Mouse (Mus musculus) erythroblast, adult 5-6 weeks (primary cell): ENCODE data around the gene Tmem262. TPM values are rescaled to one million over a fixed set of nuclear protein-coding genes. Genes with fewer than 3 reads are reported as not detected.

Source experiments
- ATAC-seq: replicated peaks from 2 replicates; pipeline ENCODE4 v1.8.0; 2016; ENCODE audit warnings: moderate number of reproducible peaks, mild to moderate bottlenecking, moderate TSS enrichment, inconsistent platforms; ENCODE audit not compliant: poor library complexity, low FRiP score, severe bottlenecking
- total RNA-seq, 2 experiments: library from RNA; stranded (forward) in 1 of 2; stranded (reverse) in 1 of 2; fragments of 150-400 nt in 1 of 2; fragments of 200-764, 138-1000 nt in 1 of 2; gene quantifications; 2 replicates each; pipeline versions ENCODE4 v1.2.3 to v1.2.4; 2015 to 2017; ENCODE audit warnings: low replicate concordance in 2 of 2

Tmem262 gene
- total RNA-seq, 2 experiments from 2014 or later = not detected

DNA sequence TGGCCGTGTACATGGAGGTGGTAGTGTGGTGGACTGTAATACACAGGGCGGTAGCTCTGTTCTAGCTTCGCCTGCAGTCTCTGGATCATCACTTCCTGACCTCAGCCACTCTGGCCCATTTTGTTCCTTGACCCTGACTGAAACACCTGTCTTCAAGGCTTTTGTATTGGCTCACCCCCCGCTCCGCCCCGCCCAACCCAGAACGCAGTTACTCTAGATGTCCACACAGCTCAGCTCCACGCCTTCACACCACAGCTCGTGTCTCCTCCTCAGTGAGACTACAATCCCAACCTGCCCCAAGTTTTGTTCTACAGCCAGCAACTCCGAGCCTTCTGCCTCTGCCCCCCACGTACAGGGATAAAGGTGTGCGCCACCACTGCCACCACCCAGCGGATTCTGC, 9.0 kb downstream of the Tmem262 start:
- ATAC-seq = no peak

DNA sequence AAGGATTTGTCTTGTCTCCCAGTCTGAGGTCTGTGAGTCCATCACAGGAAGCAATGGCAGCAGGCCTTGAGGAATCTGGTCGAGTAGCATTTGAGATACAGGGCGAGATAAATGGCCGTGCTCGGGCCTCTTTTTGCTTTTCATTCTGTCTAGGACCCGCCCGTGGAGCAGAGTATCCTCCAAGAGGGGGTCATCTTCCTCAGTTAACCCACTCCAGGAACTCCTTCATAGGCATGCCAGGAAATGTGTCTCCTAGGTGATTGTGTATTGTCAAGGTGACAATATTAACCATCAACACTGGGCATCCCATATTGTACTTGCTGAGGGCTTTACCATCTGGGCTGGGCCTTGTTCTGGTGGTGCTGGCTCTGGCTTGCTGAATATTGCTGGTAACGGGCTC, 14.3 kb downstream of the Tmem262 start, which contains the start of gene AC131692.1:
Gene AC131692.1 (plus strand): TSS at position 301 of the 400 bp plus-strand sequence.
- ATAC-seq = no peak

DNA sequence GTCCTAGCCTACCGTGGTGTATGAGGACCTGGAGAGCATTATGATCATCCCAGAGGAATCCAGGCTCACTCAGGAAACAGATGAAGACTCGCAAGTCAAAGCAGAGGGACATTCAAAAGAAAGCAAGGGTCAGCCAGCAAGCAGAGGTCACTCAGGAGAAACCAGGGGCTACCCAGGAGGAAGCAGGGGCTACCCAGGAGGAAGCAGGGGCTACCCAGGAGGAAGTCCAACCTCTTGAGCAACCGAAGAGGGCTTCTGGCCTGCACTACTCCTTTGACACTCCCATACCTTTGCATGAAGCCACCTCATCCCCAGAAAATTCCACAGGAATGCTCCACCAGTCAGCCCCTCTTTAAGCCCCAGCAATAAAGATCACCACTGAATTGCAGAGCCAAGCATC, 18.0 kb downstream of the Tmem262 start:
- no peak for ATAC-seq

DNA sequence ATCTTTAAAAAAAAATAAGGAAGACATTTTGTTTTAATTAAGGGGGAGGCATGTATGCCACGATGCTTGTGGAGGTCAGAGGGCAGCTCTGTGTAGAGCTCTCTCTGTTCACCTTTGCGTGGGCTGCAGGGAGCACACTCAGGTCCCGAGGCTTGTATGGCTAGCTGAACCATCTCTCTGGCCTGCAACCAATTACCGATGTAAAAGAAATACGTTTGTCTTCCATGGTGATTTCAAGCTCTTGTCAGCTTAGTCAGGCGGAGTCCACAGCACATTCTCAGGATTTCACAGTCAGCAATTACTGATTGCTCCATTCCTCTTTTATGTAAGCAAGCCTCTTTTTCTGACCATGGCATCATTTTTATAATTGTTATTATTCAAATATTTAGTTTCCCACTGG, 21.4 kb downstream of the Tmem262 start:
- no peak for ATAC-seq

DNA sequence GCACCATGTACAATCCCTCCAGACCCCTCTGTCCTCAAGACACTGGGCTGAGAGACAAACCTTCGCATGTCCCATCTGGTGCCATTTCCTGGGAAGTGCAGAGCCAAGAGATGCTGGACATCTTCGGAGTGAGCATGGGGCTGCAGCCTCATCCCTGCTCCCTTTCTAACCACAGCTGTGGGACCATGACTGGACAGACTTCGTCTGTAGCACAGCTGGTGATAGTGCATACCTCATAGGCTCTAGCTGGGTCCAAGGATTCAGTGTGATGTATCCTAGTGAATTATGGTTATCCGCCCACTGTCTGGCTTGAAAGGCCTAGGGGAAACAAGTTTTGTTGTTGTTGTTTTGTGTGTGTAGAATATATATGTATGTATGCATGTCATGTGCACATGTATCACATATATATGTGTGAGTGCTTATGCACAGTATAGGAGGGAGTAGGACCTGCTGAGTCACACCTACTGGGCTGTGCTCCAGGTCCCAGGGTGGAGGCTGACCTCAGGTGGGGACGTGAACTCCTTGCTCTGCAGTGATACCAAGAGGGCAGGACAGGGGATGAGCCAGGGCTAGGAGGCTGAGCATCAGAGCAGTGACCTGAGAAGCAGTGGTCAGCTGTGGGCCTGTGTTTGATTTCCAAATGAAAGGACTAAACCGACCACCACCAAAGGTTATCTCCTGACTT, 22.5 kb downstream of the Tmem262 start:
- ATAC-seq = peak; percentile 93

DNA sequence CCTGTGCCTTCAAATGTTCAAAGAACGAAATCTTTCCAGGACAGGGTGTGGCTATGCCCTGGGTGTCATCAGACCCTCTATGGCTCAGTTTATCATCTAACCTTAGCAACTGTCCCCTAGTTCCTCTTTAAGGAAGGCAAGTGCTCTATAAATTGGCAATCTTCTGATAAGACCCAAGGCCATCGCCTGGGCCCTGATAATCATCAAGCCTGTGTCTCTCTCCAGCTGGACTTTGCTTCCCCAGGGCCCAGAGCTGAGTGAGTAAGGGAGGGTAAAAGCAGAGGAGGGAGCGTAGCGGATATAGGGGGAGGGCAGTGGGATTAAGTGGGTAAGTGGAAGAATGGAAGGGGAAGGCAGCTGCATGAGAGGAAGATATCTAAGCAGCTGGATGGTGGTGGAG, 24.6 kb downstream of the Tmem262 start:
- no peak for ATAC-seq

DNA sequence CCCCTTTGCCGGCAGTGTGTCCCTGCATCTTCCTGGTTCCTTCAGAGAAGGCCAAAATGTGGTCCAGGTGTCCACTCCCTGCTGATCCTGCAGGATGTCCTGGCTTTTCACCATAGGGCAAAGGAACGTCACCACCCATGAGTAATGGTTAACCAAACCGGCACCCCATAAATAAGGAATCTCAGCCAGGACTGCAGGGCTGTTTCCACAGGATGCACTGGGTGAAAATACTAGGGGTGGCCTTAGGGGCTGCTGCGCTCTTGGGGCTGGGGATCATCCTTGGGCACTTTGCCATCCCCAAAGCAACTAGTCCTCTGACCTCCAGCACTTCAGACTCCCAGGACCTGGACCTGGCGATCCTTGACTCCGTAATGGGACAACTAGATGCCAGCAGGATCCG, 25.8 kb downstream of the Tmem262 start, which contains the start of gene Naaladl1:
Gene Naaladl1 (plus strand): TSS at position 197 of the 400 bp plus-strand sequence.
- ATAC-seq = no peak

DNA sequence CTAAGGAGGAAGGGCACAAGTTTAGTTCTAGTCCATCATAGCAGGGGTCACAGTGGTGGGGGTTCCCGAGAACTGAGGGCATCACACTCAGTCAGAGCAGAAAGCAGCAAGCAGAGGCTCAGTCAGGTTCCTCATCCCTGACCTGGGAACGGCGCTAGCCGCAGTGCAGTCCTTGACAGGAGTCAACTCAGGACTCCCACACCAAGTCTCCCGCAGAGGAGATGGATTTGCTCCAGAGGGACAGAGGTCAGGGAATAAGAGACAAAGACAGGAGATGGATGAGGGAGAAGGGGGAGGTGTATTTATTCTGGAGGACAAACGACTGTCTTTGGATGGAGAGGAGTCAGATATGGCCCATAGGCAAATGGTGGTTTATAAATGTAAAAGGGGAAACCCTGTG, 33.3 kb downstream of the Tmem262 start:
- ATAC-seq = no peak

- no peak for ATAC-seq
Observed at GRCm38 (mm10) chr19:6116113-6116850, 36.4 kb downstream of the Tmem262 start.

- no peak for ATAC-seq
Observed at GRCm38 (mm10) chr19:6117346-6117985, 37.6 kb downstream of the Tmem262 start.

GRCm38 (mm10) chr19:6117986-6118676, 38.3 kb downstream of the Tmem262 start, which contains the start of gene Sac3d1:
Gene Sac3d1 (minus strand): TSS chr19:6118650.
- ATAC-seq = peak; percentile 85

GRCm38 (mm10) chr19:6118677-6119185, 38.9 kb downstream of the Tmem262 start:
- peak; percentile 24 for ATAC-seq

- ATAC-seq = no peak
Observed at GRCm38 (mm10) chr19:6121761-6122160, 41.9 kb downstream of the Tmem262 start.

DNA sequence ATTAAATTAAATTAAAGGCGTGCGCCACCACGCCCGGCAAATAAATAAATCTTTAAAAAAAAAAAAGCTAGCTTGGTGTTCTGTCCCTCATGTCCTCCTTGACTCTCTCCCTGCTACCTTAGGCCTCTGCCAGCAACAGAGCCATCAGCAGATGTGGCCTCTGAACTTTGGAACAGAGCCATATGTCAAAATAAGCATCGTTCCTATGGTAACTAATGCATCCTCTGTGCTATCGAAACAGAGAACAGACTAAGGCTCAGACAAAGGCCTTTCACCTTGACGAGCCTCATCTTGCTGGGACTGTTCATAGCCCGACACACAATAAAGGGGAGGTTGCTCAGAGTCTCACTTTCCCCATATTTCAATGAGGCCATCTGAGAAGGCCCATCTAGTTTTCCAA, 43.5 kb downstream of the Tmem262 start:
- no peak for ATAC-seq

GRCm38 (mm10) chr19:6124898-6125297, 45.1 kb downstream of the Tmem262 start:
- ATAC-seq = no peak

DNA sequence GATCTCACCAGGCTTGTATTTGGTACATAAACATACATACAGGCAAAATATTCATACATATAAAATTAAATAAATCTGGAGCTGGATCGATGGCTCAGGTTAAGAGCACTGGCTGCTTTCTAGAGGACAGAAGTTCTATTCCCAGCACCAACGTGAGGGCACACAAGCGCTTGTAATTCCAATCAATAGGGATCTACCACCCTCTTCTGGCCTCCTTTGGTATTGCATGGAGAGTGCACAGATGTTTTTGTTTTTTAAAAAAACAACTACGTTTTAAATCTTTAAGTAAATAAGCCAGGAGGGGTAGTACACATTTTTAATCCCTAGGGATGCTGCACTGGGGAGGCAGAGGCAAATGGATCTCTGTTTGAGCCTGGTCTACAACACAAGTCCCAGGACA, 46.5 kb downstream of the Tmem262 start:
- peak; percentile 53 for ATAC-seq

DNA sequence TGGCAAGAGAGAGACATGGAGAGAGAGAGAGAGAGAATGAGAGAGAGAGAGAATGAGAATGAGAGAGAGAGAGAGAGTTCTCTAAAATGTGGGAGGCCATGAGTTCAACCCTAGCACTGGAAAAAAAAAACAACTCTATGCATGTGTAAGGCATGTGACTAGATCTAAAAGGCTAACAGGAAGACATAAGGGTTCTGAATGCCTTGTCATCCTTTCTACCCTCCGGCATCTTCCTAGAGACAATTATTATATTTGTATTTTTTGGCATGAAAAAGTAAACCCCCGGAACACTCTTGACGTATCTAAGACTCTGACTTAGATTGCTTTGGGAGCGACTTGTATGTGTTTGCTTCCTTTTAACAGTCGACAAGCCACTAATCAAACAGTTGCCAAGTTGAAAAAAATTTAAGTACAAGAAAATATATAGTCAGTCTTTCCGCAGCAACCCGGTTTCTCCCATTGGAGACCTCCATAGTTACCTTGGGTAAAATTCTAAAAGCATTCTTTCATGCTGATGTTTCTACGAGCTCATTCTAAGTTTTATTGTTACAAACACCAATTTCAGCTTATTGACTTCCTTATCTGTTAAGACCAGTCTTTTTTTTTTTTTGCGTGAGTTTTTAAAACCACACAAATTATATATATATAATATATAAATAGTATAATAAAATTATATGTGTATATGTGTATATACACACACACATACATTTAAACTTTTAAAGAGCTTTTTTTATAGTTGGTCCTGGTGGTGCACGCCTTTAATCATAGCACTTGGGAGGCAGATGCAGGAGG, 47.2 kb downstream of the Tmem262 start:
- no peak for ATAC-seq

GRCm38 (mm10) chr19:6127760-6128341, 48.0 kb downstream of the Tmem262 start, which contains the start of gene Snx15:
Gene Snx15 (minus strand): TSS chr19:6128304.
- ATAC-seq = peak; percentile 80
